Mouse (Mus musculus) right cerebral cortex, postnatal 4 days (tissue): ENCODE measurements around the gene Alkbh6.
A peak's percentile ranks its signal among the peaks of the same experiment; 100 is the strongest.

Experiments used
- DNase-seq: peaks from one replicate; pipeline ENCODE4 v3.0.0-alpha.2; 2022

The Alkbh6 gene

DNA sequence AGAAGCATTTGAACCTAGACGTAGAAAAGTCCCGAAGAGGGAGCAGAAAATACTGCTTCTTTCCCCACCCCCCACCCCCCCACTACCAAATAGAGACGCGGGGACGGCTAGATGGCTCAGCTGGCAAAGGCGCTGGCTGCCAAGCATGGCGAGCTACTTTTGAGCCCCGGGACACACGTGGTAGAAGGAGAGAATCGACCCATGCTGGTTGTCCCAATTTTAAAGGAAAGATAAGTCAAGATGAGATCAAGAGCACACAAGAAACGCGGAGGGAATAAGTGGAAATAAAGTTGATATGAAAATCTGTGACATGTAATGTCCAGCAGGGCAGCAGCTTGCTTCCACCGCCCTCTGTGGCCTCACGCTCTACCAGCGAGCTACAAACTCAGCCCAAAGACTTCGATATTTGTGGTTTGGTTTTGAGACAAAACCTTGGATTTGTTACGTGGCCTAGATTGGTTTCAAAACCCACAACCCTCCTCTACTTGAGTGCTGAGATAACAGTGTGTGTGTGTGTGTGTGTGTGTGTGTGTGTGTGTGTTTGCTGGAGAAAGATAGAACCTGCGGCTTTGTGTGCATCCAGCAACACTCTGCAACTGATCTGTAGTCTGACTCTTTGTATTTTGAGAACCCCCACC, 24.2 kb downstream of the Alkbh6 start:
- DNase-seq: no peak

DNA sequence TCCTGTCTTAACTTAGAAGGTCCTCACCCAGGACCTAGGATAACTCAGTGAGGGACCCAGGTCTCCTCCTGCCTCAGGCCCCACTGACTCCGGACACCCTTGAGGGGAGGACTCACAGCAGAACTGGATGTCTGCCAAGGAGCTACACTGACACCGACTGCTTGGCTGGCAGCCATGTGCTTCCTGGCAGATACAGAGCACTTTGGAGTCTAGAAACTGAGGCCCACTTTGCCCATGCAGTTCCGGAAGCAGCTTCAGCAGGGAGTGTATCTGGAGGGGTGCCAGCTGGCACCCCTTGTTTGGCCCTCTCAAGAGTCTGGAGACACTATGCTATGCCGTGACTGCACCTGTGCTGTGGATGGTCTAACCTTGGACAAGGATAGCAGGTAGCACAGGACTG, 24.9 kb downstream of the Alkbh6 start:
- DNase-seq: peak; percentile 78

DNA sequence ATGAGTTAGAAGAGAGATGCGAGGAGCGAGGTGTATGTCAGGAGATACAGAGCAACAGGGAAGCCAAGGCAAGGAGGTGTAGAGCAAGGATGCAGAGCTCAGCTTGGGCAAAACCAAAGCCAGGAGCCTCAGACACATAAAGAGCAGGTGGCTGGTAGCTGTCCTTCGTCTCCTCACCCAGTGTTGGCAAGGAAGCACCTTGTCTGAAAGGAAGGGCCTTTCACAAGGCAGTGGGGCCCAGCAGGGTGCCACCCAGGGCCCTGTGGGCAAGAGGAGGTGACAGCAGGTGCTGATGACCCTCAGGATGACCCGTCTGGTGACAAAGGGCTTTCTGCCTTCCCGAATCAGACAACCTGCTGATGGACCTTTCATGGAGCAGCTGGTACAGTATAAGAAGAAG, 26.0 kb downstream of the Alkbh6 start:
- DNase-seq: no peak

DNA sequence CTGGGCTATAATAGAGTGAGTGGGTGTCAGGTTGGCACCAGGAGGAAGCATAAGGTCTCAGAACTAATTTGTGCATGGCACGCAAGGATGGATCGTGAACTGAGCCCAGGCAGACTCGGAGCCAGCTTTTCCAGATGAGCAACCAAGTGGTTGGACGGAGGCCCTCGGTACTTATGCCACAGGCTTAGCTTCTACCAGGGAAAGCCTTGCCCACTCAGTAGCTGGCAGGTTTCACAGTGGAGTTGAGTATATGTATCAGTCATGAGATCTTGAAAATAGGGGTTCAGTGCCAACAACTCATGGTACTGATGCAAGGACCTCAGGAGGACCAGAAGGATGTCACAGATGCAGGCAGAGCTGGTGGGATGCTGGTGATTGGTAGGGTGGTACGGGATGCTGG, 27.2 kb downstream of the Alkbh6 start:
- DNase-seq: no peak

DNA sequence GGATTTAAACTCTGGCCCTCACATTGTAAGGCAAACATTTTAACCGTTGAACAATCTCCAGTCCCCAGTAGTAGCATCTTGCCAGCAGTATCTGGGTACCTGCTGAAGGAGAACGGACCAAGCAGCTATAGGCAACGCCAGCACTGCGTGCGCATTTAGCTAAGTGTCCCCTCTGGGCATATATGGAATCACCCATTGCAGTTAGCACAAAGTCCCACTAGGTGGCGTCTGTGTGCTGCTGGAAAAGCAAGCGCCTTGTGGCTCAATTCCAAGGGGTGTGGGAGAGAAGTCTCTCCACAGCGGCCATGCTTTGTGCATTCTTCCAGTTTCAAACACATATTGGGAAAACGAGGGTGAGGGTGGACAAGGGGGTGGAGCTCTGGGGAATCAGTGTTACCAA, 27.9 kb downstream of the Alkbh6 start:
- DNase-seq: peak; percentile 97

DNA sequence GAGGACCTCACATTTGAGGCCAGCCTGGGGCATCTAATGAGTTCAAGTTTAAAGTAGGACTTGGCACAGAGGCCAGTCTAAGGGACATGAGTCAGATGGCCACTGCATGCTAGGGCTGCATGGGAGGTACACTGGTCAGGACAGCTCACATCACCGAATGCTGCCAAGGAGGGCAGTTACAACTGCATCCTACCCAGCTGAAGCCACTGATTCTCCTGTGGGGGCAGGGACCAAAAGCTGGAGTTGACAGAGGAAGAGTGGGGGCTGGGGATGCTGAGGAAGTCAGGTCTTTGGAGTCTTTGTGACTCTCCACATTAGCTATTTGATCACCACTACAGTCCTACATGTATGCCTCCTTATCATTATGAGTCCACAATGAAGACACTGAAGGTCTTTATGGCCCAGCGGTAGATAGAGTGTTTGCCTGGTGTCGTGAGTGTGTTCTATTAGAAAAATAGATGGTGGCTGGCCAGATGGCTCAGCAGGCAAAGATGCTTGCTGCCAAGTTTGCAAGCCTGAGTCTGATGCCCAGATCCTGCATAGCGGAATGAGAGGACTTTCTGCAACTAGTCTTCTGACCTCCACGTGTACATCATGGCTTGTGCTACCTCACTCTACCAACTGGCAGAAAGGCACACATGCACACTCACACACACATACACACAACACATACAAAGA, 31.1 kb downstream of the Alkbh6 start:
- no peak for DNase-seq

DNA sequence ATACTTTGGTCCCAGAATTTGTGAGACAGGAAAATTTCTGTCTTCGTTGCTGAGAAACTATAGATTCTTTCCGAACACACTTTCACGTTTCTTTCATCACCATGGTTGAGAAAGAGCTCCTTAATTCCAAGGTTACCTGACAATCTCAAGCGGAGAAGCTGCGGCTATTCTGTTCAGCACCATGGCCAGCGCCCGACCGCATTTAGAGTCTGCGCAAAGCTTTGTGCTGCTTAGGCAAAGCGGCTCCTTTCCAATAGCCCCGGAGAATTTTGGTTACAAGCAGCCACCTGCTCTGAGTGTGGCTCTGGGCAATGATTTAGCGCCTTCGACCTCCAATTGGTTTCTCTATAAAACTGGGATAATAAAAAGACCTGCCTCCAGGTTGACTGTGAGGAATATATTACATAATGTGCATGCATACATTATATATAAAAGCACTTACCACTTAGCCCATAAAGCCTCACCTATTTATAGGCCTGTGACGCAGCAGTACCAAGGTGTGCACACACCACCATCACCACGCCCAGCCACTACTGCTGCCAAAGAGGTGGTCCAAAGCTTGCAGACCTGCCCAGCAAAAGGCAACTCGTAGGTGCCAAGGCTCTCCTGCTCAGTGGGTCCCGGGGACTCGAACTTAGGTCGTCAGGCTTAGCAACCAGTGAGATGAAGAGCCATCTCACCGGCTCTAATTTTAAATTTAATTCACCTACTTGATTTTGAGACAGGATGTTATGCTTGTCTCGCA, 38.3 kb downstream of the Alkbh6 start:
- DNase-seq: peak; percentile 52

DNA sequence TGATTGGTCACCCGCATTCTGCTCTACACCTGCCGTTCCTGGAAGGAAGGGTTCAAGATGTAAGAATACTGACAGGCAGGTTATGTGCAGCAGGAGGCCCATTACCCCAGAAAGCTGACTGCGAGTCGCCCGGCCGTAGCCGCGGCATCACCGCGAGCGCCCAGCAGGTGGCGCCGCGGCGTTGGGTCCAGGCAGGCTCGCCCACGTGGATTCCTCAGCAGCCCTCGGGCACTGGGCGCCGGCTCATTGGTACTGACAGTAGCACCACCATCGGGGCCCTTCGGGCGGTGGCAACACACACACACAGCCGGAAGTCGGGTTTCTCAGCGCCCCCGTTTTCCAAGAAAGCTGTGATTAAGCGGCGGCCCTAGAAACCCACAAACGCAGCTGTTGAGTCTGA, 39.3 kb downstream of the Alkbh6 start:
- peak; percentile 79 for DNase-seq

DNA sequence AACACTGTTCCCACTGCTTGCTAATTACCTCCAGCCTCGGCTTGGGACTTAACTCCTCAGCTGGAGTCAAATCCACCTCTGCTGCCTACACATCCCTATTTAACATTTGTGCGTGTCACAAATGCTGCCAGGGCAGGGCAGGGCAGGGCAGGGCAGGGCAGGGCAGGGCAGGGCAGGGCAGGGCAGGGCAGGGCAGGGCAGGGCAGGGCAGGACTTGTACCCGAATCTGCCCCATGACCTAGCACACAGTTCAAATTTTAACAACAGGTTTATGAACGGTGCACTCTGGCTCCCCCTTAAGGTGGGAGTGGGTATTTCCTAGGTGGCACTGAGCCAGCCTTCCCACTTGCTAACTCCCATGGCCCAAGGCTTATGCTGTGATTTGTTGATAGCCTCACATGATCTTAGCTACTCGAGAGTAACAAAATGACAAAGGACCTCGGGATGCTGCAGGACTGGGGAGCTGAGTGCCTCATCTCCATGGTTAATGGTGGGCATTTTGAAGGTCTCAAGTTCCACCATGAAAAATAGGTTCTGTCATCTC, 44.8 kb downstream of the Alkbh6 start:
- peak; percentile 65 for DNase-seq

DNA sequence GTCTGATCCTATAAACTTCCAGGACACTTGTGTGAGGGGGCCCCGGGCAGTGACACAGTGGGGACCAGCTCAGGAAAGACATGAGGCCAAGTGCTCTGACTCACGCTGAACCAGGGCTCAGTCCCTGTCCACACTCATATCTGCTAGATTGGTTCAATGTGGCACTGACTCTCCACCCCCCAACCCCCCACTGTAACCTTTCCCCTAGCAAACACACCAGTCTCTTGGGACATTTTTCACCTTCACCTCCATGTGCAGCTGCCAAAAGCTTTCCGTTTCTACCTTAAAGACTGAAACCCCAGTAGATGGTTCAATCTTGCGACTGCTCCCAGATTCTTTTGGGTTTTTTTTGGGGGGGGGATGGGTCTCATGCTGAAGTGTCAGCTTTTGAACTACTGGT, 45.5 kb downstream of the Alkbh6 start:
- no peak for DNase-seq

DNA sequence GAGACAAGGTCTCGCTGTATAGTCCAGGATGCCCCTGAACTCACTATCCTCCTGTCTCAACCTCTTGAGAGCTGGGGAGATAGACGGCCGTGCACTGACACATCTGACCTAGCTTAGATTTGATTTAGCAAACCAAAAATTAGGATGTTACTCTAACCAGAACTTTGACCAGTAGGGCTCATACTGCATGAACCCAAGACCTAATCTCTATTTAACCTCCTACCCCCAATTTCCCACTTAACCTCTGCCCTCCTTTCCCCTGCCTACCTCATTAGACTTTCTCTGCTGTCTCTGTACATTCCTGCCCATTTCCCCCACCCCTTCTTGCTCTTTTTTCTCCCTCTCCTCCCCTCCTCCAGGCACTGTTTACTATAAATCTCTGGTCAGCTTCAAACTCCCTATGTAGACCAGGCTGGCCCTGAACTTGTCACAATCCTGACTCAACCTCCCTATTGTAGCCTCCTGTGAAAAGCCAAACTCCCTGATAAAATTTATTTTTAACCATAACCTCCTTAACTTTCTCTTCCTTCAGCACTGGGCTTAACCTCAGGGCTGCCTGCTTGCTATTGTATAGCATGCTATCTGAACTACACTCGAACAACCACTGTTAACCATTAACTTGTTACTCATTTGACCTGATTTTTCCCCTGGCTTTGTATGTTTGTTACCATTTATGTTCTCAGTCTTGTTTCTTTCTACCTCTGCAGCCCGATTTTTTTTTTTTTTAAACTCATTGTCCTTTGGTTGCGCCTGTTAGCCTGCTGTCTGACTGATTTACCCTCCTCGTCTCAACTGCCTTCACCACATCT, 50.1 kb downstream of the Alkbh6 start:
- DNase-seq: no peak

DNA sequence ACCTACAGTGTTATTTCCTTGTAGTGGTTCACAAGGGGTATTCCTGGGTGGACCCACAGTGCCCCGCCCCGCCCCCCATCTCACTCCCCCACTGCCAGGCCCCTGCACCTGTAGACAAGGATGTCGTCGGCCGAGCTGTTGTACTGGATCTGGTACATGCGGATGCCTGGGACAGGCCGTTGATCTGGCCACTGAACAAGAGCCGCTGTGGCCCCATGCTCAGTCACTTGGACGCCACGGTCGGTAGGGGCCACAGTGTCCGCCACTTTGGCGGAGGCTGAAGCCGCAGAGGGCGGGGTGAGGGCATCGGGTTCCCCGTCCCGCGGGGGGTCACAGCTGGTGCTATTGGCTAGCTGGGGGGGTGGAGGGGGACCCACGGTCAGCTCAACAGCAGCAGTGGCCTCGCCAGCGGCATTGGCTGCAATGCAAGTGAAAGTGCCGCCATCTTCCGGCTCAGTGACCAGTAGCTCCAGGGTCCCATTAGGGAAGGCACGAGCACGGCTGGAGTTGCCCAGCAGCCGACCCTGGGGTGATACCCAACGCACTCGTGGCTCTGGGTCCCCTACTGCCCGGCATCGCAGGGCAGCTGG, 50.9 kb downstream of the Alkbh6 start:
- DNase-seq: no peak

DNA sequence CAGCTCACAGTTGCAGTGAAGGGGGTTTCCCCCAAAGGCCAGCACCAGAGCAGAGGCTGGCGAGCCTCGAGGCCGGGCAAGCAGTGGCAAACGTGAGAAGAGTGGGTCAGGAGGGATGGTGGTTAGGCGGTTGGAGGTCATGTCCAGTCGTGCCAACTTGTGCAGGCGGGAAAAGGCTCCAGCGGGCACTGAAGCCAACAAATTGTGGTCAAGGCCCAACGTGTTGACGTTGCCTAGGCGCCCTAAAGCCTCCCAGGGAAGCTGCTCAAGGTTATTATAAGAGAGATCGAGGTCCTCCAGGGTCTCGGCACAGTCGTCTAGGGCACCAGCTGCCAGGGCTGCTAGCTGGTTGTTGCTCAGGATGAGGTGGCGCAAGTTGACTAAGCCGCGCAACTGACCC, 51.5 kb downstream of the Alkbh6 start:
- no peak for DNase-seq

DNA sequence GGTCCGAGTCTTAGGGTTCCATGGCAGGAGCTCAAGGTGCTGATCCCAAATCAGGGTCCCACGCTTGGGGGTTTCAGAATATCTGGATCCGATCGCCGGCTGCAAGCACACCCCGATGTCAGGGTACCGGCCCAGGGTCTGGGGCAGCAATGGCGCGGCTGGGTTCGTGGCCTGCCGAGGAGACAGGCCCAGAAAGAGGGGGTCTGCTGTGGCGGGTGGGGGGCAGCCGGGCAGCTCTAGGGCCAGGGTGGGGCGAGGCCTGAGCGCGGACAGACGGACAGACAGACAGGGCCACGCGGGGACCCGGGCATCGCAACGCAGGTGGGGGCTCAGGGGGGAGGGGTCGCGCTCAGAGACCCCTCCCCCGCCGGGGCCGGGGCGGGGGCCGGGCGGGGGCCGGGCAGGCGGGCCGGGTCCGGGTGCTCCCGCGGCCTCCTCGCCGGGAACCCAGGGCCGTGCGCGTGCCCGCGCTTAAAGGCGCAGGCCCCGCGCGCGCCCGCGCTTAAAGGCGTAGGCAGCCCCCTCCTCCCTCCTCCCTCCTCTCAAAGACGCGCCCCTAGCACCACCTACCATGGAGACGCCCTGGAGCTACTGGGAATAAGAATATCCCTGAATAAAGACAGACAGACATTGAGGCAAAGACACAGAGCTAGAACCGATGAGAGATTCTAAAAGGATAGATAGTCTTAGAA, 54.3 kb downstream of the Alkbh6 start, which contains the start of gene Lrfn3:
Gene Lrfn3, minus strand, starts transcription at position 121 of the 692 bp plus-strand sequence.
- peak; percentile 84 for DNase-seq

DNA sequence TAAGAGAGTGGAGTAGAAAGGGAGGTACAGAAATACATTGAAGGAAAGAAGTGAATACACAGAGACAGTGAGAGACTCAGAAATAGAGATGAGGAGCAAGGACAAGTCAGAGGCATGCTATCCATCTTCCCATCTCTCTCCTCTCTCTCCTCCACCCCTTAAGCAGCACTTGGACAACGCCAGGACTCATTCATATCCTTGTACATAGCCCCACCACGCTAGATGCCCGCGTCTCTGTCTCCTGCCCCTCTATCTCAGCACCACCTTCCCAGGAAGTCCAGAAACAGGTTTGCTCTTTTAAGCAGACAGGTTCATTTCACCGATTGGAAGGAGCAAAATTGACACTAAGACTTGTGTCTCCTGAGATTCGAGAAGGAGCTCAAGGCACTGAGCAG, 54.8 kb downstream of the Alkbh6 start:
- DNase-seq: no peak
